Mouse (Mus musculus): ENCODE data around the gene Hydin.

Gene Hydin

DNA sequence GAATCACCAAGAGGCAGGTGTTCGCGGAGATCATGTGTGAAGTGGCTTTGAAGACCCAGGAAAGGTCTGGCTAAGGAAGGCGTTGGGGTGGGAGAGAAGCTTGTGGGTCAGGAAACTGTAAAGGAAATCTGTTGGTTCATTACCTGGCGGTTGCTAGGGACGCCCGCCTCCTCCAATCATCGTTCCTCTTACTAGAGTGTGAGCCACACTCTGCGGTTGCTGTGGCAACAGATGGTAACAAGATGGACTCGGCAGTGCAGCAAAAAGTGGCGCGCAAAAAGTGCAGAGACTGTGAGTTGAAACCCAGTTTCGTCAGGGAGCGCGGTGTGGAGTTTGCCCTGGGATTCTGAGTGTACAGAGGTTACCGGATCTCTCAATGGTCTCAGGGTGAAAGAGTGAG lies at the start of gene Hydin:
TSS of gene Hydin (plus strand) at position 237 of the 400 bp plus-strand sequence.
- in situ Hi-C loops (cut with MboI; ENCODE audit: unreplicated experiment in 2 of 2) = no loop called here

- in situ Hi-C loops (cut with MboI; ENCODE audit: unreplicated experiment in 2 of 2) = loop anchor here (10.0 to 25.0 kb wide), 2 partner anchors 398 to 655 kb away; partner anchors contain the start of genes Dhx38 (in 2 of the 2), Txnl4b (in 2 of the 2) and Vac14 (in 1 of the 2)
Observed at GRCm38 (mm10) chr8:110217198-110217597, 49.6 kb upstream of the Hydin start.

GRCm38 (mm10) chr8:110217681-110218131 lies 49.1 kb upstream of the Hydin start:
- in situ Hi-C loops (cut with MboI; ENCODE audit: unreplicated experiment in 2 of 2) = loop anchor here (10.0 to 25.0 kb wide), 2 partner anchors 397 to 655 kb away; partner anchors contain the start of genes Dhx38 (in 2 of the 2), Txnl4b (in 2 of the 2) and Vac14 (in 1 of the 2)

- in situ Hi-C loops (cut with MboI; ENCODE audit: unreplicated experiment in 2 of 2) = loop anchor here (10.0 to 25.0 kb wide), 2 partner anchors 396 to 656 kb away; partner anchors contain the start of genes Dhx38 (in 2 of the 2), Txnl4b (in 2 of the 2) and Vac14 (in 1 of the 2)
Observed at GRCm38 (mm10) chr8:110218511-110218910, 48.3 kb upstream of the Hydin start.

DNA sequence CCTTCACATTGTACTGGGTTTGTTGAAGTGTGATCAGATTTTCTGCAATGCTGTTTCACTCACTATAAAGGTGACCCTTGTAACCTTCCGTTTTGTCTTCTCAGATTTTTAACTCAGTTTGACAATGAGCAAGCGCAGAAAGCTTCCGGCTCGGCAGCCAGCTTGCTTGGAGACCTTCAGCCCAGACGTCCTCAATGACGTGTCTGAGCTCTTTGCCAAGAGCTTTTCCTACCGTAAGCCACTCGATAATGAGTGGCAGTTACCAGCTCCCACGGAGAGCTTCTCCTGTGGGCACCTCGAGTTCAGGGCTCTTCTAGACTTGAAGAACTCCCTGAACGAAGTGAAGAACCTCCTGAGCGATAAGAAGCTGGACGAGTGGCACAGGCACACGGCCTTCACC lies 45.8 kb upstream of the Hydin start:
- in situ Hi-C loops (cut with MboI; ENCODE audit: unreplicated experiment in 2 of 2) = loop anchor here (25.0 kb wide), 1 partner anchor 659 kb away; the partner anchor contains the start of genes Dhx38 (in 2 of the 2) and Txnl4b (in 2 of the 2)

- in situ Hi-C loops (cut with MboI; ENCODE audit: unreplicated experiment in 2 of 2) = no loop called here
Observed at GRCm38 (mm10) chr8:110230803-110231202, 36.0 kb upstream of the Hydin start.

DNA sequence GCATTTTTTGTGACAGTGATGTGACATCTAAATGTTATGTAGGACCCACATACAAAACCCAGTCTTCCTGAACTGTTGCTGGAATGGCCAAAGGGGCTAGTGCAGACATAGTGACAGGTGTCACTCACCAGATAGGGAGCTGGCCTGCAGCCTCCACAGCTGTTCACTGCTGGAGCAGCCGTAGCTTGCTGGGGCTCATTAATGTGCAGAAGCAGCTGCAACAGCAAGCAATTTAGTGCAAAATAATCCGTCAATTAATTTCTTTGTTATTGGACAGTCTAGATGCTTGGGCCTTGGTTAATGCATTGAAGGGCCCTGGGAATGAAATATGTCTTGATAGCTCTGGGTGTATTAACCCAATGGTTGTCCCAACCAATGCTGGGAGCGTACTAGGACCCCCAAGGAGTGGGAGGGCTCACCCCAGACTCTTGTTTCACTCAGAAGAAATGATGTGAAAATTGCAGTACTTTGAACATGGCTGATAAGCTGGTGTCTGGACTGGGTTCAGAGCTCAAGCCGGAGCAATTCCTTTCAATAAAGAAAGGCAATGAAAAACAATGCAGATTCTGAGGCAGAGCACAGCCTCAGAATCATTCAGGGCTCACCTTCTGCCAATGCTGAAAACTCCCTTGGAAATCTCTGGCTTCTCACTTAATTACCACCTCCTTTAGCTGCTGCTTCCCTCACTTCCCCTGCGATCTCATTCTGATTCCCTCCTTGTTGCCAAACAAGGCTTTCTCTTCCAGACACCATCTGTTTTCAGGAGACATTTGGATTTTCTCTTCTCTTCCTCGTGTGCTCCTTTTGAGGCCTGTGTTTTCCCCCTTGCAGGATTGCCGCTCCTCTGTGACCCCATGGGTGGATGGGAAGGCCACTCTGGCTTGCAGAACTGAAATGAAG lies 24.2 kb upstream of the Hydin start:
- in situ Hi-C loops (cut with MboI; ENCODE audit: unreplicated experiment in 2 of 2) = no loop called here

DNA sequence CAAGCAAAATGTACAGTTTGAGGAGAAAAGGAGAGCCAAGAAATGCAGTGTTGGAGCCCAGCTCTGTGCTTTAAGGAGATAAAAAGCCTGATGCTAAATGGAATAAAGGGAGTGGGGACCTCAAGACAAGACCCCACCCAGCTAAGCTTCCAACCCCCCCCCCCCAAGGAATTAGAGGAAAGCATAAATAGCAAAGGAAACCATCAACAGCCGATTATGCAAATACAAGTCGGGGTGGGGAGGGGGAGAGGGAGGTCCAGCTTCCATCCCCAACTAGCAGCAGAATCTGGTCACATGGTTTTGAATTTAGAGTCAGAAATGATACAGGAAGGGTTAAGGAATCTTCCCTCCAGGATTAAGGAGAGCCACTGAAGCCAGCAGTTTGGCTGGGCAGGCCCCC lies 22.2 kb upstream of the Hydin start:
- in situ Hi-C loops (cut with MboI; ENCODE audit: unreplicated experiment in 2 of 2) = no loop called here

GRCm38 (mm10) chr8:110247238-110247637 lies 19.5 kb upstream of the Hydin start:
- in situ Hi-C loops (cut with MboI; ENCODE audit: unreplicated experiment in 2 of 2) = no loop called here

GRCm38 (mm10) chr8:110253986-110254385 lies 12.8 kb upstream of the Hydin start:
- in situ Hi-C loops (cut with MboI; ENCODE audit: unreplicated experiment in 2 of 2) = no loop called here

DNA sequence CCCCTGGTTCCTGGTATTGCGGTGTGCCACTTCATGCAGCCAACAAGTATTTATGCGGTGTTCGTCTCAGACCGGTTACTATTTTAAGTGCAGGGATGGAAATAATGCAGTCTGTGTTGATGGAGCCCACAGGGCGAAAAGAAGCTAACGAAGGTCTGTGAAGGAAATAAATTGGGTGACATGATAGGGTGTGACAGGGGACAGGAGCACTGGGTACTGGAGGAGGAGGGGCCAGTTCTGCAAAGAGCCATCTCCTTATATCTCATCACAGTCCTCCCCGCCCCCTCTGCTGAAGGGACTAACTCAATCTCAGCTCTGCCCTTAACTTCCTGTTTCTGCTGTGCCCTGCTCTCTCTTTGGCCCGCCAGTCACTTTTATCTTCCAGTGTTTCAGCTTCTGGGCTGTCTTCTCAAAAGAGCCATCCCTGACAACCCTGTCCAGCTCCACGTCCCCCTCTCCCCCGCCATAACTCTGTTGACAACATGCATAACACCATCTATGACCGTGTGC lies 926 bp upstream of the Hydin start:
- in situ Hi-C loops (cut with MboI; ENCODE audit: unreplicated experiment in 2 of 2) = no loop called here

- in situ Hi-C loops (cut with MboI; ENCODE audit: unreplicated experiment in 2 of 2) = no loop called here
Observed at GRCm38 (mm10) chr8:110267268-110267667, 491 bp downstream of the Hydin start.

GRCm38 (mm10) chr8:110270659-110271058 lies 3.9 kb downstream of the Hydin start:
- in situ Hi-C loops (cut with MboI; ENCODE audit: unreplicated experiment in 2 of 2) = no loop called here

GRCm38 (mm10) chr8:110273394-110273793 lies 6.6 kb downstream of the Hydin start:
- in situ Hi-C loops (cut with MboI; ENCODE audit: unreplicated experiment in 2 of 2) = no loop called here

GRCm38 (mm10) chr8:110275465-110276258 lies 8.9 kb downstream of the Hydin start:
- in situ Hi-C loops (cut with MboI; ENCODE audit: unreplicated experiment in 2 of 2) = no loop called here

GRCm38 (mm10) chr8:110276259-110276560 lies 9.4 kb downstream of the Hydin start:
- in situ Hi-C loops (cut with MboI; ENCODE audit: unreplicated experiment in 2 of 2) = no loop called here

GRCm38 (mm10) chr8:110312715-110313114 lies 45.9 kb downstream of the Hydin start:
- in situ Hi-C loops (cut with MboI; ENCODE audit: unreplicated experiment in 2 of 2) = no loop called here

DNA sequence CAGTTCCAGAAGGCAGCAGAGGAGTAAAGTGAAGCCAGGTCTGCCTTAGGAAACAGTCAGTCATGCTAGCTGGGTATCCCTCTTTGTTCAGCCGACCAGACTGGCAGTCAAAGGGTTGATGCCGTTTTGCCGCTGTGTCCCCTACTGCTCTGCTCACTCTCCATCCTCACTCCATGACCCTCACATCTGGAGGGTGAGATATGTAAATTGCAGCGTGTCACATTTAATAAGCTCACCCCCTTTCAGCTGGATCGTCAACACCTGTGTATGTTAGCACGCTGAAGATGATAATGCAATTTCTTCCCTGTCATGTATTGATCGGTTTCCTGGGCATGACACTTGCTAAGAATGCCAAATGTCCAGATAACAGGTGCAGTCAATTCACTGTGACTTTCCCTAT lies 49.0 kb downstream of the Hydin start:
- in situ Hi-C loops (cut with MboI; ENCODE audit: unreplicated experiment in 2 of 2) = no loop called here

- in situ Hi-C loops (cut with MboI; ENCODE audit: unreplicated experiment in 2 of 2) = no loop called here
Observed at GRCm38 (mm10) chr8:110319586-110319985, 52.8 kb downstream of the Hydin start.

DNA sequence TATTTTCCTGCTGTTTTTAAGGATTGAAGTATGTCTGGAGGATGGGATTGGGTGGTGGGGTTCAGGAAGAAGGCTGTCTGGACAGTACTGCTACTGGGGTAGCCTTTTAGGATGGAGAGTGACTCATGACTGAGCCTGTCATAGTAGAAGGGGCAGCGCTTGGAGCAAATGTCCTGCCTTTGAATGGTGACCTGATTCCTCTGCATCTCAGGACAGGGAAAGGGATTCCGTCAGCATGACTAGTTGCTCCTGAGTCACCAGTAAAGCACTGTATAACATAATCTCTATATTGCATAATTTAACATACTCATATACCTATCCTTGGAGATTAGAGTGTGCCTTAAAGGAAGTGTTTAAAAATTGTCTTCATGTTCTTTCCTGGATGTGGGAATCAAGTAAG lies 54.7 kb downstream of the Hydin start:
- in situ Hi-C loops (cut with MboI; ENCODE audit: unreplicated experiment in 2 of 2) = no loop called here

All from v-Abl transformed pro-B cells (cell line).